Mouse (Mus musculus): ENCODE data around the gene Pip5k1c. TPM values are rescaled to one million over a fixed set of nuclear protein-coding genes. Genes with fewer than 3 reads are reported as not detected.

The Pip5k1c gene
- polyA plus RNA-seq, 1 experiment from 2014 or later, result 47.0 TPM

DNA sequence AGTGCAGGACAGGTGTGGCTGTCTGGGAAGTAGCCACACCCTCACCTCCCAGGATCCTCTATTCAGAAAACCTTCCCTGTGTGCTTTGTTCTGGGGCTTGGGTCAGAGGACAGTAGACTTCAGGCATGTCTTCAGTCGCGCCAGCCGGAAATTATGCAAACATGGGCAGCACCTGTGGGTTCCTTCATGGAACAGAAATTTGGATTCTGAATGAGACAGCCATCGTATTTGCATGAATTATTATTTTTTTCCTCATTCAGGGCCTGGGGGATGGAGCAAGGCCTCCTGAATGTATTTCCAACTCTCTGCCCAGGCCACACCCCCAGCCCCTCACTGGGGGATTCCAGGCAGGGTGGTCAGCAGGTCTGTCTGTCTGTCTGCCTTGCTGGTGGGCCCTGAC, 31.7 kb upstream of the Pip5k1c start:
- 87% methylated on average over 4 of the region's 4 CpGs for WGBS
- no peak for ATAC-seq (ENCODE audit: borderline replicate concordance, extremely low read depth, low FRiP score, low TSS enrichment)
- no peak overlapping the region for H3K27ac ChIP-seq
- H3K27me3 ChIP-seq, result peaks cover 48% of the 10 kb centered on the region
- no peak overlapping the region for H3K4me3 ChIP-seq
- peaks cover 15% of the 10 kb centered on the region for H3K4me1 ChIP-seq
- no peak overlapping the region for H3K9ac ChIP-seq
- peaks cover 21% of the 10 kb centered on the region; the same call in 1 of the 2 replicates for H3K36me3 ChIP-seq
- H3K9me3 ChIP-seq, result no peaks in the 10 kb centered on the region
- H3K4me2 ChIP-seq, result no peak overlapping the region

DNA sequence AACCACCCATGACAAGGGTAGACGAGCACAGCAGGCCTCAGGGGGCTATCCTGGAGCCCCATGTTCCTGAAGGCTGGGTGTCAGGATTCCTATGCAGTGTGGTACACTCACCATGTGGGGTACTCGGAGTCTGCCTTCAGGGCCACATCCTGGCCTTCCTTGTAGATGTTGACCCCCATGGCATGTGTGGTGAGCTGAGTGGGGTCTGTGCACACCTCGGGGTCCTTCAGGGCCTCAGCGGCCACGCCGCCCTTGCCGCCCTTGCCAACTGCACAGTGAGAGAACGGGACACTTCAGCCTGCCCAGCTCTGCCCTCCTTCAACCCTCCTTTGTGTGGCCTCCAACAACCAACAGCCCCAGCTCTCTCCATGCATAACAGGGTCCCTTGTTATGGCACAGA, 27.2 kb upstream of the Pip5k1c start:
- peak overlapping the region; percentile 85; the same call in 1 of the 2 replicates for H3K9ac ChIP-seq
- WGBS, result 91% methylated on average over 8 of the region's 8 CpGs

DNA sequence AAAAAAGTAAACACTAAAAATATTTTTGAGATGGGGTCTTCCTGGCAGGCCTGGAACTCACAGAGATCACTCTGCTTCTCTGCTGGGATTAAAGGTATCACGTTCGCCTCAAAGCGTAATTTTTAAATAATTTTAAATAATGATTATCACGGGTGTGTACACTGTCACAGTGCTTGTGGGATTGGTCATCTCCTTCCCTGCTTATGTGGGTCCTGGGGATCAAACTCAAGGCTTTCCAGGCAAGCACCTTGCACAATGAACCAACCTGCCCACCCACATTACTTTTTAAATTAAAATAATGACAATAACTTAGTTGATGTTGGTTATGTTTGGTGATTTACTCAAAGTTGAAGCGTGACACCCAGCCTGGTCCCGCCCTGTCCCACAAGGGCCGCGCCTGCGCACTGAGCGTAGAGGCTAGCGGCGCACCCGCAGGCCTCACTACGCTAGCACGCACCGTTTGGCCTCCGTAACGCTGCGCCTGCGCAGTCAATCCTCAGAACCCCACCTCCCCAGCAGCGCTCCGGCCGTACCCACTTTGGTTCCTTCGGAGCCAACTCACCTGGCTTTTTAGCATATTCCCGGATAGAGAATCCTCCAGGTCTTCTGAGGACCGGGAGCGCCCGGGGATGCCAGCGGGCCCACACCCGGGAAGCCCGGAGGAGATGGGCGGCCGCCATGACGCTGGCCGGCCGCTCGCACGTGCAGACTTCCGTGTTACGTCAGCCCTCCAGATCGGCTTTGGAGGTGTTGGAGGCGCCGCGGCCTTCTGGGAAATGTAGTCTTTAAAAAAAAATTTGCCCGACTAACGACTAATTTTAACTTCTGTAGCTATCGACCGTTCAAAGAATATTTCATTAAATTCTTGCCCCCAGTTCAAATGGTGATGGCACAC, 26.3 kb upstream of the Pip5k1c start, which contains the start of the genes Mrpl54 and Apba3:
Gene Mrpl54 (minus strand): TSS at position 724 of the 895 bp plus-strand sequence.
Gene Apba3 (plus strand): TSS at position 750 of the 895 bp plus-strand sequence.
- Histone ChIP-seq H3K27me3 (no peaks in the 10 kb centered on the region), H3K9me3 (no peaks in the 10 kb centered on the region), H3K27ac (peak within 1 kb of the TSS; percentile 84), H3K9ac (peak within 1 kb of the TSS; percentile 85), H3K4me1 (peaks cover 23% of the 10 kb centered on the region), H3K4me2 (peak within 1 kb of the TSS; percentile 83), H3K4me3 (peak within 1 kb of the TSS; percentile 85), H3K36me3 (peaks cover 31% of the 10 kb centered on the region)
- under 1% methylated on average over 48 of the region's 48 CpGs for WGBS
- peak; percentile 93 for ATAC-seq (ENCODE audit: borderline replicate concordance, extremely low read depth, low FRiP score, low TSS enrichment)

More for the DNA sequence above, 27.2 kb upstream of the Pip5k1c start:
- peak overlapping the region; percentile 85 for H3K4me3 ChIP-seq
- peaks cover 22% of the 10 kb centered on the region; the same call in 1 of the 2 replicates for H3K36me3 ChIP-seq
- no peak for ATAC-seq (ENCODE audit: borderline replicate concordance, extremely low read depth, low FRiP score, low TSS enrichment)
- peaks cover 23% of the 10 kb centered on the region for H3K4me1 ChIP-seq
- H3K27me3 ChIP-seq, result peaks cover 3% of the 10 kb centered on the region
- H3K27ac ChIP-seq, result no peak overlapping the region
- peak overlapping the region; percentile 75 for H3K4me2 ChIP-seq
- H3K9me3 ChIP-seq, result no peaks in the 10 kb centered on the region

DNA sequence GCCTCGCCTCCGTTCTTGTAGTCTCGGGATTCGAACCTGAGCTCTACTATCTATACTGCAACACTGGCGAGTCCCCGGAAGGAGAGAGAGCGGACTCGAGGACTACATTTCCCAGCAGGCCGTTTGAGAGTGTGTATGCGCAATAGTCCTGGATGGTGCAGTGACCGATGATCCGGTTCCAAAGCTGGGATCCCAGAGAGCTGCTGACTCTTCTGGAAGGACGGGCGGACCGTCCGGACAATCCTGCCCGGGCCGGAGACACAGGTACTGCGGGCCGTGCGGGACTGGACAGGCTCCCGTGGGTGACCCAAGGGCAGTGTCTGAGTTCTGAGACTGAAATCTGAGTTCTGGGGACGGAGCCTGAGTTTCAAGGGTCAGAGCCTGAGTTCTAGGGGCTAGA, 24.7 kb upstream of the Pip5k1c start:
- Histone ChIP-seq H3K9ac (peak overlapping the region; percentile 74), H3K4me1 (peaks cover 23% of the 10 kb centered on the region), H3K27ac (peak overlapping the region; percentile 30; the same call in 1 of the 2 replicates), H3K4me3 (peak overlapping the region; percentile 58), H3K36me3 (peaks cover 45% of the 10 kb centered on the region), H3K27me3 (no peaks in the 10 kb centered on the region), H3K4me2 (peak overlapping the region; percentile 83), H3K9me3 (no peaks in the 10 kb centered on the region)
- peak; percentile 41; the same call in 1 of the 2 replicates for ATAC-seq (ENCODE audit: borderline replicate concordance, extremely low read depth, low FRiP score, low TSS enrichment)
- 2% methylated on average over 23 of the region's 23 CpGs for WGBS

DNA sequence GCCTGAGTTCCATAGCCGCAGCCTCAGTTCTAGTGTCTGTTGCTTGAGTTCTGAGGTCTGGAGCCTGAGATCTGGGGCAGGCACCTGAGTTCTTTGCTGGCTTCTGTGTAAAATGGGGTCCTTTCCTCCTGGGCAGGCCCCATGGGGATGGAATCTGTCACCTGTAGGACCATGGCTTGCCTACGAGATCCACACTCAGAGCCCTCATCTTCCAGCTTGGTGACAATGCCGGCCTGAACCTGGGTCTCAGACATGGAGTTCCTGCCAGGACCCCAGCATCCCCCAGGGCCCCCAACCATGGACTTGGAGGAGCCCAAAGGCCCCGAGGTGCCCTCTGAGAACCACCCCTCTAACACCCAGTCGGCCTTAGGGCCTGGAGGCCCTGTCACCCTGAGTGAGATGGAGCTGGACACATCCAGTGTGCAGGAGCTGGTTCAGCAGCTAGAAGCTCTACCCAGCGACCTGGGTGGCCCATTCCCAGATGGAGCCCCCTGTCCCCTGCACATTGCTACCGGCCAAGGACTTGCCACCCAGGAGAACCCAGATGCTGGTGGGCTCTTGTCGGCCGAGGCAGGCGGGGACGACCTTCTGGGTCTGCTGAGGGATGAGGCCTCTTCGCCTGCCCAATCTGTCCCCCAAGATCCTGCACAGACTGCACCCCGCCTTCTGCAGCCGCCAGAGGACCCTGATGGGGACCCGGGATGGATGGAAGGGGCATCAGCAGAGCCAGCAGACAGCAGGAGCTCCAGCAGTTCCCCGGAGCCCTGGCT, 23.9 kb upstream of the Pip5k1c start:
- Histone ChIP-seq H3K4me3 (peak overlapping the region; percentile 58), H3K4me1 (peaks cover 23% of the 10 kb centered on the region), H3K9me3 (no peaks in the 10 kb centered on the region), H3K36me3 (peaks cover 42% of the 10 kb centered on the region), H3K9ac (peak overlapping the region; percentile 74), H3K27me3 (no peaks in the 10 kb centered on the region), H3K4me2 (peak overlapping the region; percentile 83), H3K27ac (no peak overlapping the region)
- 75% methylated on average over 16 of the region's 16 CpGs for WGBS
- no peak for ATAC-seq (ENCODE audit: borderline replicate concordance, extremely low read depth, low FRiP score, low TSS enrichment)

DNA sequence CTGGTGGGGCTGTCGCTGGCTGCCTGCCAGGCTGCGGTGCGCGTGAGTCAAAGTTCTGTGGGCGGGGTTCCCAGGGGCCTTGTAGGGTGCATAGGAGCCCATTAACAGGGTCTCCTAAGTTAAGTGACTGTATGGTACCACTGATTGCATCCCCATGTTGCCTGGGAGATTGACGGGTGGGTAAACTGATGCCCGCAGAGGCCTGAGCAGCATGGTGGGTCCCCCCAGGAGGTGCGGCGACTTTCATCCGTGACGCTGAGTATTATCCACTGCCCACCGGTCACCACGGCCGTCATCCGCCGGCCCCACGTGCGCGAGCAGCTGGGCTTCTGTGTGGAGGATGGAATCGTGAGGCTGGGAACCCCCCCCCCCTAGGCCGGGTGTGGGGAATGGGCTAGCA, 20.4 kb upstream of the Pip5k1c start:
- Histone ChIP-seq H3K4me1 (peaks cover 16% of the 10 kb centered on the region), H3K27me3 (no peaks in the 10 kb centered on the region), H3K36me3 (peaks cover 31% of the 10 kb centered on the region), H3K27ac (no peak overlapping the region), H3K9me3 (no peaks in the 10 kb centered on the region), H3K9ac (no peak overlapping the region), H3K4me2 (no peak overlapping the region), H3K4me3 (no peak overlapping the region)
- no peak for ATAC-seq (ENCODE audit: borderline replicate concordance, extremely low read depth, low FRiP score, low TSS enrichment)
- WGBS, result 90% methylated on average over 21 of the region's 21 CpGs

DNA sequence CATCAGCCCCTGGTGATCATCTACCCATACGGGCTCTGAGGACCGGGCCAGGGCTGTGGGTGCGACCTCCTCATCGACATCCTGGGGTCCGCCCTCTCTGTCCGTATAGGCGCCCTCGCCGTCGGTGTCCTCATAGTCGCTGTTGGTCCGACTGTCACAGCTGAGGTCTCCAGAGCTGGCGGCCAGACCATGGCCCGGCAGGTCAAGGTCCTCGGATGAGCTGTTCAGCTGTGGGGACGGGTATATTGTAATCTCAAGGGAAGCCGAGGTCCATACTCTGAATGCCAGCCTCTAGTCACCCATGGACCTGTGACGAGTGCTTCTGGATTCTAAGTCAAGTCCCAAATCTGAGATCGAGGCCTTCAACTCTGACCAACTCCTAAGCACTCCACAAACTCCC, 18.9 kb upstream of the Pip5k1c start:
- no peak overlapping the region for H3K4me3 ChIP-seq
- H3K27ac ChIP-seq, result no peak overlapping the region
- peaks cover 6% of the 10 kb centered on the region for H3K4me1 ChIP-seq
- peaks cover 31% of the 10 kb centered on the region for H3K36me3 ChIP-seq
- no peak overlapping the region for H3K4me2 ChIP-seq
- ATAC-seq (ENCODE audit: borderline replicate concordance, extremely low read depth, low FRiP score, low TSS enrichment), result no peak
- H3K27me3 ChIP-seq, result no peaks in the 10 kb centered on the region
- 94% methylated on average over 19 of the region's 19 CpGs for WGBS
- no peaks in the 10 kb centered on the region for H3K9me3 ChIP-seq
- no peak overlapping the region for H3K9ac ChIP-seq

DNA sequence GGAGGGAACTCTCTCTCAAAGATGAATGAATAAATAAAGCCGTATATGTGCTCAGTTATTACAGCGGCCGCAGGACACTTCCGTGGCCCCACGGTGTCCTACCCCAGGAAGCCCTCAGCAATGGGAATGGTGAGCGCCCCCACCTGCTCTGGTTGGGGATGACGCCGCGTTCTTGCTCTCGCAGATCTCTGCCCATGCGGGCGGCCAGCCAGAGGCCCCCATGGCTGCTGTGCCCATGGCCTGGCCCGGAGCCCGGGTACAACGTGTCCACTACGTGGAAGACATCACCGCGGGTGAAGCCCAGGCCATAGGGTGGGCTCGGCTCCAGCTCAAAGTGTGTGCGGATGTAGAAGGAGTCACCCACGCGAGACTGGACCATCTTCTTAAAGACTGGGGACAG, 15.1 kb upstream of the Pip5k1c start:
- Histone ChIP-seq H3K4me1 (peaks cover 6% of the 10 kb centered on the region), H3K36me3 (peaks cover 9% of the 10 kb centered on the region), H3K4me2 (no peak overlapping the region), H3K9me3 (no peaks in the 10 kb centered on the region), H3K9ac (no peak overlapping the region), H3K27me3 (peaks cover 18% of the 10 kb centered on the region), H3K4me3 (no peak overlapping the region), H3K27ac (no peak overlapping the region)
- ATAC-seq (ENCODE audit: borderline replicate concordance, extremely low read depth, low FRiP score, low TSS enrichment), result no peak
- WGBS, result 72% methylated on average over 22 of the region's 22 CpGs

DNA sequence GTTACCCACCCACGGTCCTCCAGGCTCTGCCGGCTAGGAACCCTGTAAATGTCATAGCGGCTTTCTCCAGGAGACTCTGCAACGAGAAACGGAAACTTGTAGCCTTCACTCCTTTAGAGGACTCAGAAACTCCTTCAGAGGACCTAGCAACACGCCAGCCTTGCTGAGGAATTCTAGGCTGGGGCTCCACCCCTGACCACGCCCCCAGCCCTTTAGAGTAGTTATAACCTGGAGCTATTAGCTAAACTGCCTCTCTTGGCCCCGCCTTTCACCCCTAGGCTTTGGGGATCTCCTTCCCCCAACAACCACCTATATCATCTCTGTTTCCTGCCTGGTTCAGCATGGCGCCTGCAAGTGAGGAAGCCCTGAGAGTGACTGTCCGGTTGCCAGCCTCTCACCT, 13.3 kb upstream of the Pip5k1c start:
- 32% methylated on average over 10 of the region's 10 CpGs for WGBS
- Histone ChIP-seq H3K4me3 (no peak overlapping the region), H3K4me2 (no peak overlapping the region), H3K36me3 (no peaks in the 10 kb centered on the region), H3K27ac (no peak overlapping the region), H3K9me3 (no peaks in the 10 kb centered on the region), H3K9ac (no peak overlapping the region), H3K27me3 (peaks cover 35% of the 10 kb centered on the region), H3K4me1 (peaks cover 8% of the 10 kb centered on the region)
- no peak for ATAC-seq (ENCODE audit: borderline replicate concordance, extremely low read depth, low FRiP score, low TSS enrichment)

DNA sequence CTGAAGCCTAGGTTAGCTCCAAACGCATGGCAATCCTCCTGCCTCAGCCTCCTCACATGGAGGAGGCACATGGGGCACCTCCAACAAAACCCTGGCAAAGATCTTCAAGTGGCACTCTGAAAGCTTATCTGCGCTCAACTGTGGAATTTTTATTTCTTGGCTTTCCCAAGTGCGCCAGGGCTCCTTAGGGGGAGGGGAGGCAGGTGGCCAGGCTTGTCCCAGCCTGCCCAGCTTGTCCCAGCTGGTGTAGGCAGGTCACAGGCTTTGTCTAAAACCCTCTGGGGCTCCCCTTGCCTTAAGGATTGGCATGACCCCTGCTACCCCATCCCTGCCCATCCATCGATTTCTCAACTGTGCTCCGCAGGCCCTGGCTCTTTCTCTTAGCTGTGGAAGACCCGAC, 8.6 kb upstream of the Pip5k1c start:
- H3K36me3 ChIP-seq, result no peaks in the 10 kb centered on the region
- H3K4me3 ChIP-seq, result peak overlapping the region; percentile 50; the same call in 1 of the 2 replicates
- 36% methylated on average over 6 of the region's 6 CpGs for WGBS
- no peak overlapping the region for H3K9ac ChIP-seq
- peak overlapping the region; percentile 83; the same call in 1 of the 2 replicates for H3K4me2 ChIP-seq
- no peaks in the 10 kb centered on the region for H3K9me3 ChIP-seq
- peaks cover 47% of the 10 kb centered on the region for H3K27me3 ChIP-seq
- H3K4me1 ChIP-seq, result peaks cover 42% of the 10 kb centered on the region
- peak overlapping the region; percentile 76 for H3K27ac ChIP-seq
- ATAC-seq (ENCODE audit: borderline replicate concordance, extremely low read depth, low FRiP score, low TSS enrichment), result no peak

DNA sequence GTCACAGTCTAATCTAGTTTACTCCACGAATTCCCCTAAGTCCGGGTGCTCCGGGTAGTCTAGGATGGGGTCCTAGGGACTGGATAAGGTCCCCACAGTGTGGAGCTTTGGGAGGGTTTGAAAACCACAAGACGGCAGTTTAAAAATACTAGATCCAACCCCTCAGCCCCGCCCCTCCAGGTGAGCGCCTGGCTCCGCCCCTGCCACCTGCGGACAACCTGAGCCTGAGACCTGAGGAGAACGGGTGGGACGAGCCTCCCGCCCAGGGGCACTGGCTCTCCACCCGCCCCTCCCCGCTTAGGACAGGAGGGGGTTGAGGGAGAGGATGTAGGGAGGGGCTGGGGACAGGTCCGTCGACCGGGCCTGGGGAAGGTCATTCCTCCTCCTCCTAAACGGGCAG, 8.0 kb upstream of the Pip5k1c start:
- no peaks in the 10 kb centered on the region for H3K9me3 ChIP-seq
- H3K4me3 ChIP-seq, result peak overlapping the region; percentile 50
- 0 out of 2 replicates have a peak overlapping the region, but pooled peaks have one; percentile 45 for H3K9ac ChIP-seq
- peak overlapping the region; percentile 83 for H3K4me2 ChIP-seq
- no peaks in the 10 kb centered on the region for H3K36me3 ChIP-seq
- WGBS, result 5% methylated on average over 17 of the region's 17 CpGs
- ATAC-seq (ENCODE audit: borderline replicate concordance, extremely low read depth, low FRiP score, low TSS enrichment), result peak; percentile 43; the same call in 1 of the 2 replicates
- peak overlapping the region; percentile 76 for H3K27ac ChIP-seq
- peaks cover 44% of the 10 kb centered on the region for H3K27me3 ChIP-seq
- peaks cover 37% of the 10 kb centered on the region for H3K4me1 ChIP-seq
